Mouse (Mus musculus): ENCODE measurements at regions not wholly inside any gene's neighbourhood (a gene's known extent, or its start where the extent isn't known, plus 50 kb on each side); places are given as distances from the start of the nearest gene placed in this dataset.

GRCm38 (mm10) chr10:42131798-42132197 lies 113.6 kb upstream of the Armc2 start:
- H3K27ac ChIP-seq (ENCODE audit: insufficient read depth, low read depth, low read length, poor library complexity, severe bottlenecking): no peak overlapping the region
- TF ChIP-seq CHD2 (IDR thresholded peaks at IDR 0.05; ENCODE audit: low read depth, low read length): no peak
- no peak for TF ChIP-seq ZNF384 (IDR thresholded peaks at IDR 0.05; ENCODE audit: low read depth, low read length)
- TF ChIP-seq HCFC1 (IDR thresholded peaks at IDR 0.05; ENCODE audit: borderline replicate concordance, insufficient read depth, low read length): no peak
- TF ChIP-seq ZC3H11A (IDR thresholded peaks at IDR 0.05; ENCODE audit: borderline replicate concordance, low read depth, low read length): no peak
- no peak for TF ChIP-seq MAFK (IDR thresholded peaks at IDR 0.05; ENCODE audit: insufficient read depth, low read depth, low read length)
- no peak for DNase-seq (ENCODE audit: low read depth, low spot score)
- no peaks in the 10 kb centered on the region for H3K9me3 ChIP-seq (ENCODE audit: control insufficient read depth, insufficient read depth, low read depth, low read length)
- peaks cover 0 to 14% of the 10 kb centered on the region in 2 experiments; a peak in 2 of 4 replicates for H3K4me1 ChIP-seq (ENCODE audit: control insufficient read depth in 2 of 2, insufficient read depth in 2 of 2, low read length in 2 of 2, poor library complexity in 1 of 2)
- no peak overlapping the region for H3K9ac ChIP-seq (ENCODE audit: insufficient read depth, low read depth, low read length, poor library complexity, severe bottlenecking)
- in situ Hi-C loops (cut with MboI; ENCODE audit: low sequenced_read_pairs in 2 of 2, unreplicated experiment in 2 of 2): no loop called here
- no peaks in the 10 kb centered on the region for H3K36me3 ChIP-seq (ENCODE audit: control insufficient read depth, insufficient read depth, low read length, poor library complexity, severe bottlenecking)
- no peak overlapping the region for H3K4me3 ChIP-seq (ENCODE audit: insufficient read depth in 1 of 2, low read depth in 1 of 2, low read length in 2 of 2, poor library complexity in 1 of 2, severe bottlenecking in 1 of 2)

GRCm38 (mm10) chr10:42131298-42131697 lies 113.1 kb upstream of the Armc2 start:
- no peak for DNase-seq (ENCODE audit: low read depth, low spot score)
- Histone ChIP-seq H3K27ac (ENCODE audit: insufficient read depth, low read depth, low read length, poor library complexity, severe bottlenecking) (no peak overlapping the region), H3K4me1 (ENCODE audit: control insufficient read depth in 2 of 2, insufficient read depth in 2 of 2, low read length in 2 of 2, poor library complexity in 1 of 2) (peaks cover 0 to 14% of the 10 kb centered on the region in 2 experiments; a peak in 2 of 4 replicates), H3K9ac (ENCODE audit: insufficient read depth, low read depth, low read length, poor library complexity, severe bottlenecking) (no peak overlapping the region), H3K36me3 (ENCODE audit: control insufficient read depth, insufficient read depth, low read length, poor library complexity, severe bottlenecking) (no peaks in the 10 kb centered on the region), H3K9me3 (ENCODE audit: control insufficient read depth, insufficient read depth, low read depth, low read length) (no peaks in the 10 kb centered on the region), H3K4me3 (ENCODE audit: insufficient read depth in 1 of 2, low read depth in 1 of 2, low read length in 2 of 2, poor library complexity in 1 of 2, severe bottlenecking in 1 of 2) (no peak overlapping the region)
- TF ChIP-seq MAFK (IDR thresholded peaks at IDR 0.05; ENCODE audit: insufficient read depth, low read depth, low read length) (no peak), ZC3H11A (IDR thresholded peaks at IDR 0.05; ENCODE audit: borderline replicate concordance, low read depth, low read length) (no peak), HCFC1 (IDR thresholded peaks at IDR 0.05; ENCODE audit: borderline replicate concordance, insufficient read depth, low read length) (no peak), CHD2 (IDR thresholded peaks at IDR 0.05; ENCODE audit: low read depth, low read length) (no peak), ZNF384 (IDR thresholded peaks at IDR 0.05; ENCODE audit: low read depth, low read length) (no peak)
- in situ Hi-C loops (cut with MboI; ENCODE audit: low sequenced_read_pairs in 2 of 2, unreplicated experiment in 2 of 2): no loop called here

- Histone ChIP-seq H3K9me3 (ENCODE audit: control insufficient read depth, insufficient read depth, low read depth, low read length) (no peaks in the 10 kb centered on the region), H3K4me3 (ENCODE audit: insufficient read depth in 1 of 2, low read depth in 1 of 2, low read length in 2 of 2, poor library complexity in 1 of 2, severe bottlenecking in 1 of 2) (no peak overlapping the region), H3K9ac (ENCODE audit: insufficient read depth, low read depth, low read length, poor library complexity, severe bottlenecking) (no peak overlapping the region), H3K4me1 (ENCODE audit: control insufficient read depth in 2 of 2, insufficient read depth in 2 of 2, low read length in 2 of 2, poor library complexity in 1 of 2) (peaks cover 0 to 8% of the 10 kb centered on the region in 2 experiments; a peak in 2 of 4 replicates), H3K27ac (ENCODE audit: insufficient read depth, low read depth, low read length, poor library complexity, severe bottlenecking) (no peak overlapping the region), H3K36me3 (ENCODE audit: control insufficient read depth, insufficient read depth, low read length, poor library complexity, severe bottlenecking) (no peaks in the 10 kb centered on the region)
- in situ Hi-C loops (cut with MboI; ENCODE audit: low sequenced_read_pairs in 2 of 2, unreplicated experiment in 2 of 2): no loop called here
- no peak for DNase-seq (ENCODE audit: low read depth, low spot score)
- no peak for TF ChIP-seq MAFK (IDR thresholded peaks at IDR 0.05; ENCODE audit: insufficient read depth, low read depth, low read length)
- no peak for TF ChIP-seq CHD2 (IDR thresholded peaks at IDR 0.05; ENCODE audit: low read depth, low read length)
- TF ChIP-seq HCFC1 (IDR thresholded peaks at IDR 0.05; ENCODE audit: borderline replicate concordance, insufficient read depth, low read length): no peak
- no peak for TF ChIP-seq ZNF384 (IDR thresholded peaks at IDR 0.05; ENCODE audit: low read depth, low read length)
Measured at GRCm38 (mm10) chr10:42127865-42128419, 109.7 kb upstream of the Armc2 start.

GRCm38 (mm10) chr10:42126816-42127215 lies 108.6 kb upstream of the Armc2 start:
- H3K36me3 ChIP-seq (ENCODE audit: control insufficient read depth, insufficient read depth, low read length, poor library complexity, severe bottlenecking): no peaks in the 10 kb centered on the region
- in situ Hi-C loops (cut with MboI; ENCODE audit: low sequenced_read_pairs in 2 of 2, unreplicated experiment in 2 of 2): no loop called here
- TF ChIP-seq ZC3H11A (IDR thresholded peaks at IDR 0.05; ENCODE audit: borderline replicate concordance, low read depth, low read length): no peak
- no peak for TF ChIP-seq MAFK (IDR thresholded peaks at IDR 0.05; ENCODE audit: insufficient read depth, low read depth, low read length)
- no peak for TF ChIP-seq CHD2 (IDR thresholded peaks at IDR 0.05; ENCODE audit: low read depth, low read length)
- TF ChIP-seq HCFC1 (IDR thresholded peaks at IDR 0.05; ENCODE audit: borderline replicate concordance, insufficient read depth, low read length): no peak
- no peak for TF ChIP-seq ZNF384 (IDR thresholded peaks at IDR 0.05; ENCODE audit: low read depth, low read length)
- no peak for DNase-seq (ENCODE audit: low read depth, low spot score)
- no peak overlapping the region for H3K27ac ChIP-seq (ENCODE audit: insufficient read depth, low read depth, low read length, poor library complexity, severe bottlenecking)
- H3K9me3 ChIP-seq (ENCODE audit: control insufficient read depth, insufficient read depth, low read depth, low read length): no peaks in the 10 kb centered on the region
- H3K4me1 ChIP-seq (ENCODE audit: control insufficient read depth in 2 of 2, insufficient read depth in 2 of 2, low read length in 2 of 2, poor library complexity in 1 of 2): peaks cover 0 to 8% of the 10 kb centered on the region in 2 experiments; a peak in 2 of 4 replicates
- H3K4me3 ChIP-seq (ENCODE audit: insufficient read depth in 1 of 2, low read depth in 1 of 2, low read length in 2 of 2, poor library complexity in 1 of 2, severe bottlenecking in 1 of 2): no peak overlapping the region
- H3K9ac ChIP-seq (ENCODE audit: insufficient read depth, low read depth, low read length, poor library complexity, severe bottlenecking): no peak overlapping the region
